Mouse (Mus musculus): ENCODE data around the gene Tfpt.

GRCm38 (mm10) chr7:3658578-3658977 is 28.8 kb upstream of the Tfpt start:
- TF ChIP-seq CTCF (IDR thresholded peaks at IDR 0.05; ENCODE audit: insufficient read depth, low read depth, low read length) (no peak), POLR2A (IDR thresholded peaks at IDR 0.05; ENCODE audit: insufficient read depth, low read depth, low read length) (no peak)

Measured in olfactory bulb, adult 2 months (tissue).